Mouse (Mus musculus): ENCODE measurements at regions not wholly inside any gene's neighbourhood (a gene's known extent, or its start where the extent isn't known, plus 50 kb on each side); places are given as distances from the start of the nearest gene placed in this dataset.

DNA sequence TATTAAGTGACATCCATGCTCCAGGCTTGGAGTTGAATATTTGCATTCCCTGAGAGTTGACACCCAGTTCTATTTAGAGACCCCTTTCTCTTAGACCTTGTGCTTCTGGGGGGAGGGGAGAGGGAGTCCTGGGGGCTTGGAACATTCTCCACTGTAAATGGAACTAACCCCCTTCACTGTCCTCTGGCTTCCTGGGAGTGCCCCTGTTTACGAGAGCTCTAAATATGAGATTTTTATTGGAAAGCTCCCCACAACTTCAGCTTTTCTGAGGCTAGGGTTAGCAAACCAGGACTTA, 65.8 kb upstream of the Dhx40 start:
- no peak overlapping the region for H3K4me2 ChIP-seq (ENCODE audit: low read length)
- H3K9me3 ChIP-seq (replicated peaks; ENCODE audit: low read length), result no peaks in the 10 kb centered on the region
- H3K36me3 ChIP-seq (ENCODE audit: insufficient read depth, low read length), result no peaks in the 10 kb centered on the region
- no peaks in the 10 kb centered on the region for H3K4me1 ChIP-seq (replicated peaks; ENCODE audit: insufficient read depth, low read length)
- H3K27ac ChIP-seq, result no peak overlapping the region
- no peak for TF ChIP-seq CTCF (IDR thresholded peaks at IDR 0.05; ENCODE audit: low read depth)
- H3K9ac ChIP-seq (ENCODE audit: low read depth, low read length), result no peak overlapping the region
- no peaks in the 10 kb centered on the region for H3K27me3 ChIP-seq (ENCODE audit: insufficient read depth, low read length)
- DNase-seq (ENCODE audit: low spot score) (no peak), ATAC-seq (replicated peaks; ENCODE audit: low FRiP score, low read depth) (no peak)
- 76% methylated on average over 1 of the region's 1 CpGs for WGBS
- H3K4me3 ChIP-seq (replicated peaks; ENCODE audit: low read depth, low read length), result no peak overlapping the region

DNA sequence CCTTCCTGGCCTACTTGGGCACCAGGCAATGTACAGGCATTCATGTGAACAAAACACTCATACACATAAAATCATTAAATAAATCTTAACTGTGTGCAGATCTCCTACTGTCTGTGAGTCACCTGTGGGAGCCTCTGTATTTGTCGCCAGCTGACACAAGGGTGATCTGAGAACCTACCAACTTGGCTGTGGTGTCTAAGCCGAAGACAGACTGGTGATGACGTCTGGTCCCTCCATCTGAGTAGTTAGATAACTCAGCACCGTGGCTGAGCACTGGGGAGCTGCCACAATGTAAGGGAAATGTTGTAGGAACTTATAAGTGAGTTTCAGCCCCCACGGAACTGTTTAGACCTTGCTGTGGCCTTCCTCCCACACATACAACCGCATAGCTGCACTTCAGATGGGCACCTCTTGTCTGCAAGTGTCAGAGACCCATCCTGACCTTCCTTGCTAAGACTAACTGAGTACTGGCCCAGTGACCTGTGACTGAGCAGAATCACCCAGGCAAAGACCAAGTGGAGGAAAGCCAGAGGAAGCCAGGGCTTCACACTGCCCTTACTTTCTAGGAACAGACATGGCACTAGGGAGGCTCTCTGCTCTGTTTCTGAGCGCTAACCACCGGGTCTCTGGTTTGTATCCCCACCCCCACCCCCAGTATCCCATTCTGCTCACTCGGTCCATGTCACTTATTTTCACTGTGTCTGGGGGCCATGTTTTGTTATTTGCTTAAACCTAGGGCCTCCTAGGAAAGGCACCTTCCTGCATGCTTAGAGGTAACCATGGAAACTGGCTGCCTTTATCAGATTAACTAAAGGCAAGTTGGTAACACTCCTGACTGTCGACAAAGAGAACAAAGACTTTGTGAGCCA, 65.2 kb upstream of the Dhx40 start:
- Histone ChIP-seq H3K9ac (ENCODE audit: low read depth, low read length) (no peak overlapping the region), H3K4me3 (replicated peaks; ENCODE audit: low read depth, low read length) (no peak overlapping the region), H3K36me3 (ENCODE audit: insufficient read depth, low read length) (no peaks in the 10 kb centered on the region), H3K9me3 (replicated peaks; ENCODE audit: low read length) (no peaks in the 10 kb centered on the region), H3K4me2 (ENCODE audit: low read length) (no peak overlapping the region), H3K27ac (no peak overlapping the region), H3K4me1 (replicated peaks; ENCODE audit: insufficient read depth, low read length) (no peaks in the 10 kb centered on the region), H3K27me3 (ENCODE audit: insufficient read depth, low read length) (no peaks in the 10 kb centered on the region)
- ATAC-seq (replicated peaks; ENCODE audit: low FRiP score, low read depth), result no peak; the same call in 1 of the 2 replicates
- WGBS, result 50% methylated on average over 10 of the region's 10 CpGs
- no peak for DNase-seq (ENCODE audit: low spot score)
- no peak for TF ChIP-seq CTCF (IDR thresholded peaks at IDR 0.05; ENCODE audit: low read depth)

- Histone ChIP-seq H3K36me3 (ENCODE audit: insufficient read depth, low read length) (no peaks in the 10 kb centered on the region), H3K9me3 (replicated peaks; ENCODE audit: low read length) (no peaks in the 10 kb centered on the region), H3K4me2 (ENCODE audit: low read length) (no peak overlapping the region), H3K4me1 (replicated peaks; ENCODE audit: insufficient read depth, low read length) (no peaks in the 10 kb centered on the region), H3K27me3 (ENCODE audit: insufficient read depth, low read length) (no peaks in the 10 kb centered on the region), H3K4me3 (replicated peaks; ENCODE audit: low read depth, low read length) (no peak overlapping the region), H3K9ac (ENCODE audit: low read depth, low read length) (no peak overlapping the region), H3K27ac (no peak overlapping the region)
- ATAC-seq (replicated peaks; ENCODE audit: low FRiP score, low read depth), result no peak
- 42% methylated on average over 4 of the region's 4 CpGs for WGBS
- no peak for DNase-seq (ENCODE audit: low spot score)
- TF ChIP-seq CTCF (IDR thresholded peaks at IDR 0.05; ENCODE audit: low read depth), result no peak
Observed at GRCm38 (mm10) chr11:86871782-86872181, 64.2 kb upstream of the Dhx40 start.

DNA sequence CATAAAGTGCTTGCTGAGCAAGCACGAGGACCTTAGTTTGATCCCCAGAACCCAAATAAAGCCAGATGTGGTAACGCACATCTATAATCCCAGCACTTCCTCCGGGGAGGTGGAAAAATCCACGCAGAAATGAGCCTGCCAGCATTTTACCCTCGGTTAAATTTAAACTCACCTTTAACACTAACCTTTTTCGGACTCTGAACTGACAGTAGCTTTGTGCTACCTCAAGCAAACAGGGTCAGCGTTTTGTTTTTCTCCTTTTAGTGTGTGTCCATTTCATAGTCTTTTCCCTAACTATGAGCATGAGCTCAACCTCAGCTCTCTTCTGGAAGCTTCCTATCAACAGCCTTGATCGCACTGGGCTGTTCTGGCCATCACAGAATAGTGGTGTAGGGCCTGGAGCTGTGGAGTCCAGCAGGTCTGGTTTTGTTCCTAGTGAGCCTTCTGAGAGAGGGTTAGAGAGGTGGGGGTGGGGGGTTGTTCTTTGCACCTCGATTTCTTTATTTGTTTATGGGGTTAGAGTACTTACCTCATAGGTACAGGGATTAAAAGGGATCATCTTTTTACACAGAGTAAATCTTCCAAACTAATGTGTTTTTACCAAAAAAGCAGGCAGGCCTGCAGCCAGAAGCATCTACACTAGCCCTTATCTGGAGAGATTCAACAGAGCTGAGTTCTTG, 63.1 kb upstream of the Dhx40 start:
- no peak overlapping the region for H3K9ac ChIP-seq (ENCODE audit: low read depth, low read length)
- DNase-seq (ENCODE audit: low spot score) (no peak), ATAC-seq (replicated peaks; ENCODE audit: low FRiP score, low read depth) (no peak)
- no peaks in the 10 kb centered on the region for H3K27me3 ChIP-seq (ENCODE audit: insufficient read depth, low read length)
- H3K9me3 ChIP-seq (replicated peaks; ENCODE audit: low read length), result no peaks in the 10 kb centered on the region
- no peaks in the 10 kb centered on the region for H3K4me1 ChIP-seq (replicated peaks; ENCODE audit: insufficient read depth, low read length)
- peak overlapping the region; percentile 58; the same call in 1 of the 2 replicates for H3K27ac ChIP-seq
- no peak overlapping the region for H3K4me3 ChIP-seq (replicated peaks; ENCODE audit: low read depth, low read length)
- H3K36me3 ChIP-seq (ENCODE audit: insufficient read depth, low read length), result no peaks in the 10 kb centered on the region
- TF ChIP-seq CTCF (IDR thresholded peaks at IDR 0.05; ENCODE audit: low read depth), result no peak
- H3K4me2 ChIP-seq (ENCODE audit: low read length), result no peak overlapping the region
- WGBS, result 47% methylated on average over 9 of the region's 9 CpGs

DNA sequence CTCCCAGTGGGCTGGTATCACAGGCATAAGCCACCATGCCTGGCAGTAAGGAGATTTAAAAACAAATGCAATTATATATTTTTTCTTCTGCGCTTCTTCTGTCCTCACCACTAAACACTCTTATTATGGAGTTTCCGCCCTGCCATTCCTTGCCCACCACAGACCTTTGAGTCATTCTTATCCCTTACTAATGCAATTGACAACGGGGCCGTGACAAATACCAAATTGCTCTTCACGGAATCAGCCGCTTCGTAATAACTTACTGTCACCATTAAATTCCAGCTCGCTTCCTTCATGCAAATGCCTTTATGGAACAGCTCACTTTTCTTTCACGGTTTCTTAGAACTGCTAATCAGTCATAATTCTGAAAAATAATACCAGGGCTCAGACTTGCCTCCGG, 59.4 kb upstream of the Dhx40 start:
- Histone ChIP-seq H3K9me3 (replicated peaks; ENCODE audit: low read length) (no peaks in the 10 kb centered on the region), H3K27ac (no peak overlapping the region), H3K36me3 (ENCODE audit: insufficient read depth, low read length) (no peaks in the 10 kb centered on the region), H3K4me3 (replicated peaks; ENCODE audit: low read depth, low read length) (no peak overlapping the region), H3K27me3 (ENCODE audit: insufficient read depth, low read length) (no peaks in the 10 kb centered on the region), H3K4me1 (replicated peaks; ENCODE audit: insufficient read depth, low read length) (no peaks in the 10 kb centered on the region), H3K9ac (ENCODE audit: low read depth, low read length) (no peak overlapping the region), H3K4me2 (ENCODE audit: low read length) (no peak overlapping the region)
- DNase-seq (ENCODE audit: low spot score), result no peak
- no peak for TF ChIP-seq CTCF (IDR thresholded peaks at IDR 0.05; ENCODE audit: low read depth)
- 72% methylated on average over 10 of the region's 10 CpGs for WGBS
- ATAC-seq (replicated peaks; ENCODE audit: low FRiP score, low read depth), result no peak

DNA sequence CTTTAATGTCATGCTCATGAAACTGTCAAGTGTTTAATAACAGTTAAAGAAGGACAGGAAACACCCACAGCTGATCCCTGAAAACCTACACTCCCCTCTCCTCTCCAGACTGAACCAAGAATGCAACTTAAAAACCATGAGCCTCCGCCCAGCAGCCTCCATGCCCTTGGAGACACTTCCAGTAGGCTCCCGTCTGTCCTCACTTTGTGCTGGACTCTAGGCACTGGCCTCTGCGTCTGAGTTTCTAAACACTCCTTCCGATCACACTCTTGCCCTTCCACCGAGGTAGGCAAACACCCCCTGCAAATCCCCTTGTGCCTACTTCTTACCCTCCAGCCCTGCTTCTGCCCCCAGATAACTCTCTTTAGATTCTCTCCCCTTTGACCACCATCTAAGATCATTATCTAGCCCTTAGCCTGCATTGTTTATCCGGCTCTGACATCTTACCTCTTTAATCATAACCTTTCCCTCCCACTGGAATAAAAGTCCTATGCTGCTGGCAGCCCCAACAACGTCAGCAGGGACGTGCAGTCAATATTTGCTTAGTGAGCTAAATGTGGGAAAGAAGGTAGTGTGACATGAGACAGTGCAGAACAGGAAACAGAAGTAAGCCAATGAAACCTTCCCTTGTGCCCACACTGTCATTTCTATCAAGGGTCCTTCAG, 52.5 kb upstream of the Dhx40 start:
- ATAC-seq (replicated peaks; ENCODE audit: low FRiP score, low read depth) (no peak), DNase-seq (ENCODE audit: low spot score) (no peak)
- no peak overlapping the region for H3K27ac ChIP-seq
- H3K9ac ChIP-seq (ENCODE audit: low read depth, low read length), result no peak overlapping the region
- H3K4me3 ChIP-seq (replicated peaks; ENCODE audit: low read depth, low read length), result no peak overlapping the region
- no peak overlapping the region for H3K4me2 ChIP-seq (ENCODE audit: low read length)
- H3K4me1 ChIP-seq (replicated peaks; ENCODE audit: insufficient read depth, low read length), result 0 out of 2 replicates have a peak, but pooled peaks cover 4% of the 10 kb centered on the region
- H3K36me3 ChIP-seq (ENCODE audit: insufficient read depth, low read length), result no peaks in the 10 kb centered on the region
- 51% methylated on average over 8 of the region's 8 CpGs for WGBS
- no peaks in the 10 kb centered on the region for H3K27me3 ChIP-seq (ENCODE audit: insufficient read depth, low read length)
- H3K9me3 ChIP-seq (replicated peaks; ENCODE audit: low read length), result no peaks in the 10 kb centered on the region
- no peak for TF ChIP-seq CTCF (IDR thresholded peaks at IDR 0.05; ENCODE audit: low read depth)

Measured in kidney, postnatal 0 days (tissue).